Mouse (Mus musculus) T-cell, adult 66 days (primary cell): ENCODE measurements around the gene Gm9732. TPM values are rescaled to one million over a fixed set of nuclear protein-coding genes. Genes with fewer than 3 reads are reported as not detected.

Source experiments
- total RNA-seq, 2 experiments: library from RNA; stranded (reverse); gene quantifications; 3 replicates in 1 of 2; 4 replicates in 1 of 2; pipeline ENCODE4 v1.2.4; 2023

Gene Gm9732
- total RNA-seq = not detected

GRCm38 (mm10) chr14:43274986-43275511 lies at the start of gene Gm9732:
Gm9732 (plus strand) TSS chr14:43275036.

DNA sequence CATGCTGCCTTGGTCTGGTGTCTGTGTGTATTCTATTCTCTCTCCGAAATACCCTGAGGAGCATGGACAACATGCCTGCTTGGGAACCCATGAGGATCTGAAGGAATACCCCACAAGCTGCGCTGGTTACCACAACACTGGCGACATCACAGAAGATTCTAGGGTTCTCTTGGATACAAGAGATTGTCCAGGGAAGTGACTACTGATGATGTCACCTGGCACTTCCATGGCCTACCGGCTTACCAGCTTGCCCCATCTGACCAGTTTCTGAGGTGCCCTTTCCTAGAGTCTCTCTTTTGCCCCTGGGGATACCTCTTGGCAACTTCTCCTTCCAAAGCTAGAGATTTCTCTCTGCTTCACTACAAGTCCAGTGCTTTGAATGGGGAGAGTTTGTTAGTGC lies 39.6 kb upstream of the Gm9732 start, which contains the start of gene Gm8122:
Gene Gm8122 (minus strand): TSS at position 101 of the 400 bp plus-strand sequence.

DNA sequence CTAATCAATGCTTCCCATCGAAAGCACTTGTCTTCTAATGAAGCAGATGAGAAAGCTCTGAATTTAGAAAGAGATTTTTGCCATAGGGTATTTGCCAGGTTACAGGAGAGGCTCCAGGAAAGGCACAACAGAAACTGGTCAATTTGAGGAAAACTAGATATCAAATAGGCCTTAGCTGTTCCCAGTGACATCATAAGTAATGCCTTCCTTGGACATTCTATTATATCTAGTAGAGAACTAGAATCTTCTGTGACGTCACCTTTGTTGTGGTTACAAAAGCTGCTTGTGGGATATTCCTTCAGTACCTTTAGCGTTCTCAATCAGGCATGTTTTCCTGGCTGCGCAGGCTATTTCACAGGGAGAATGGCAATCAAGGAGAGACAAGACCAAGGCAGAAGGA lies 16.5 kb upstream of the Gm9732 start, which contains the start of gene Gm8126:
Gene Gm8126 (plus strand): TSS at position 301 of the 400 bp plus-strand sequence.

GRCm38 (mm10) chr14:43293503-43293902 lies 18.7 kb downstream of the Gm9732 start, which contains the start of gene Gm8127:
Gm8127 (minus strand) TSS chr14:43293832.

GRCm38 (mm10) chr14:43347711-43348110 lies 72.9 kb downstream of the Gm9732 start, which contains the start of gene 1700001F09Rik:
1700001F09Rik (minus strand) TSS chr14:43347811.

Other genes with a start within 250 kb of the Gm9732 start
- gene Gm8094, start 198.4 kb upstream of the Gm9732 start, total RNA-seq = not detected
- gene Gm8104, start 174.4 kb upstream of the Gm9732 start, total RNA-seq = not detected
- gene Gm7233, start 95.2 kb upstream of the Gm9732 start, total RNA-seq = not detected
- gene Gm8122, start 39.7 kb upstream of the Gm9732 start, total RNA-seq = not detected
- gene Gm8126, start 16.4 kb upstream of the Gm9732 start, total RNA-seq = not detected
- gene Gm8127, start 18.8 kb downstream of the Gm9732 start, total RNA-seq = not detected
- not detected for gene 1700001F09Rik, start 72.8 kb downstream of the Gm9732 start, total RNA-seq
- not detected for gene Gm8138, start 141.3 kb downstream of the Gm9732 start, total RNA-seq